Mouse (Mus musculus): ENCODE measurements around the gene Prss42.
A peak's percentile ranks its signal among the peaks of the same experiment; 100 is the strongest.

The Prss42 gene

GRCm38 (mm10) chr9:110797866-110798265 lies at the start of gene Prss42:
Prss42 (plus strand) TSS chr9:110798166.
- no peak for DNase-seq (ENCODE audit: low spot score)

GRCm38 (mm10) chr9:110748451-110748850 lies 49.5 kb upstream of the Prss42 start:
- DNase-seq (ENCODE audit: low spot score), result no peak

GRCm38 (mm10) chr9:110750404-110751187 lies 47.4 kb upstream of the Prss42 start:
- no peak for DNase-seq (ENCODE audit: low spot score)

- DNase-seq (ENCODE audit: low spot score), result no peak
Observed at GRCm38 (mm10) chr9:110751412-110751811, 46.6 kb upstream of the Prss42 start.

- peak; percentile 73 for DNase-seq (ENCODE audit: low spot score)
Observed at GRCm38 (mm10) chr9:110752917-110753435, 45.0 kb upstream of the Prss42 start.

GRCm38 (mm10) chr9:110753773-110754172 lies 44.2 kb upstream of the Prss42 start:
- no peak for DNase-seq (ENCODE audit: low spot score)

GRCm38 (mm10) chr9:110757816-110758215 lies 40.1 kb upstream of the Prss42 start:
- DNase-seq (ENCODE audit: low spot score), result no peak

- no peak for DNase-seq (ENCODE audit: low spot score)
Observed at GRCm38 (mm10) chr9:110758605-110759004, 39.4 kb upstream of the Prss42 start.

GRCm38 (mm10) chr9:110759265-110759664 lies 38.7 kb upstream of the Prss42 start:
- no peak for DNase-seq (ENCODE audit: low spot score)

- DNase-seq (ENCODE audit: low spot score), result no peak
Observed at GRCm38 (mm10) chr9:110760886-110761285, 37.1 kb upstream of the Prss42 start.

GRCm38 (mm10) chr9:110762763-110763162 lies 35.2 kb upstream of the Prss42 start:
- DNase-seq (ENCODE audit: low spot score), result no peak

- DNase-seq (ENCODE audit: low spot score), result no peak
Observed at GRCm38 (mm10) chr9:110763405-110763804, 34.6 kb upstream of the Prss42 start.

GRCm38 (mm10) chr9:110772336-110772735 lies 25.6 kb upstream of the Prss42 start:
- no peak for DNase-seq (ENCODE audit: low spot score)

GRCm38 (mm10) chr9:110774403-110775268 lies 23.3 kb upstream of the Prss42 start:
- no peak for DNase-seq (ENCODE audit: low spot score)

- DNase-seq (ENCODE audit: low spot score), result no peak
Observed at GRCm38 (mm10) chr9:110775269-110776022, 22.5 kb upstream of the Prss42 start.

- DNase-seq (ENCODE audit: low spot score), result no peak
Observed at GRCm38 (mm10) chr9:110778100-110778499, 19.9 kb upstream of the Prss42 start.

- no peak for DNase-seq (ENCODE audit: low spot score)
Observed at GRCm38 (mm10) chr9:110778559-110778958, 19.4 kb upstream of the Prss42 start.

- no peak for DNase-seq (ENCODE audit: low spot score)
Observed at GRCm38 (mm10) chr9:110779242-110779913, 18.6 kb upstream of the Prss42 start.

GRCm38 (mm10) chr9:110781256-110781721 lies 16.7 kb upstream of the Prss42 start:
- peak; percentile 89 for DNase-seq (ENCODE audit: low spot score)

GRCm38 (mm10) chr9:110781731-110782130 lies 16.2 kb upstream of the Prss42 start:
- peak; percentile 72 for DNase-seq (ENCODE audit: low spot score)

GRCm38 (mm10) chr9:110783611-110784010 lies 14.4 kb upstream of the Prss42 start:
- peak; percentile 26 for DNase-seq (ENCODE audit: low spot score)

All from yolk sac, embryonic 10.5 days (tissue).